16 mouse cellular contexts compared by ENCODE assay signal in the genomic region with DNA sequence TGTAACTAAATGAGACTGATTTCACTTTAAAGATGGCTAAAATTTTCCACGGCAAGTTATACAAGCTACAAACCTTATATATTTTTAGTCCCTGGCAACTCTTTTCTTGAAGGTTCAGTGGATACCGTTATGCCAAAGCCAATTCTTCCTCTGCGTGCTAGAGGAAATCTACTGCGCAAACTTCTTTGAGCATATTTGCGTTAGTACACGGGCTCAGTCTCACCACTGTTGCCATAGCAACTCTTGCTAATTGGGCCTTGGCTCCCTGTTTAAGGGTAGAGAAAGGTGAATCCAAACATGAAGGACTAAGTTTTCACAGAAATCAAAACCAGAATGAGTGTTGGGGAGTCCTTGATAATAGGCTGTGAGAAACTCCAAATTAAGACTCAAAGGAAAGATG.
A peak's percentile ranks its signal among the peaks of the same experiment; 100 is the strongest.
DNase-seq lines count a peak whose midpoint lies in the region; ATAC-seq and TF ChIP-seq lines count a peak whose summit lies in the region.
"Had no signal": no experiment of that assay in that cellular context is flagged by ENCODE, and none has a peak within 500 bp of the region (broad histone marks: within the 10 kb centered on the region; RNA-seq: fewer than 3 reads in every experiment).

No protein-coding gene starts in this region.

- H3K9me3 ChIP-seq in embryonic facial prominence, embryonic 11.5 days (replicated peaks; ENCODE audit: control insufficient read depth, low read length): no peaks in the 10 kb centered on the region
- H3K9me3 ChIP-seq in embryonic facial prominence, embryonic 10.5 days: no peaks in the 10 kb centered on the region
- H3K9me3 ChIP-seq: heart, embryonic 15.5 days; kidney, embryonic 15.5 days had no signal

- H3K36me3 ChIP-seq in embryonic facial prominence, embryonic 11.5 days (replicated peaks; ENCODE audit: control insufficient read depth, insufficient read depth, low read depth, low read length): no peaks in the 10 kb centered on the region
- peaks cover 4% of the 10 kb centered on the region; the same call in 1 of the 2 replicates for H3K36me3 ChIP-seq in embryonic facial prominence, embryonic 10.5 days (replicated peaks)
- H3K36me3 ChIP-seq: heart, embryonic 15.5 days; kidney, embryonic 15.5 days; limb, embryonic 13.5 days had no signal

- H3K27ac ChIP-seq in embryonic facial prominence, embryonic 11.5 days (replicated peaks; ENCODE audit: low read depth, low read length): no peak overlapping the region
- H3K27ac ChIP-seq in embryonic facial prominence, embryonic 10.5 days (replicated peaks): no peak overlapping the region
- H3K27ac ChIP-seq in layer of hippocampus, adult 2 months: peak overlapping the region; percentile 65
- H3K27ac ChIP-seq: heart, embryonic 15.5 days; kidney, embryonic 15.5 days; limb, embryonic 13.5 days; stomach, postnatal 0 days had no signal

- no peak overlapping the region for H3K9ac ChIP-seq in embryonic facial prominence, embryonic 11.5 days (replicated peaks; ENCODE audit: low read length)
- H3K9ac ChIP-seq: heart, embryonic 15.5 days; kidney, embryonic 15.5 days; limb, embryonic 13.5 days had no signal

- no peak overlapping the region for H3K4me2 ChIP-seq in embryonic facial prominence, embryonic 11.5 days (ENCODE audit: low read depth, low read length)
- H3K4me2 ChIP-seq: heart, embryonic 15.5 days; kidney, embryonic 15.5 days; limb, embryonic 13.5 days had no signal

- H3K27me3 ChIP-seq in embryonic facial prominence, embryonic 11.5 days (ENCODE audit: control insufficient read depth, insufficient read depth, low read length): no peaks in the 10 kb centered on the region
- H3K27me3 ChIP-seq in embryonic facial prominence, embryonic 10.5 days (replicated peaks; ENCODE audit: low read depth, poor library complexity, severe bottlenecking): no peaks in the 10 kb centered on the region
- H3K27me3 ChIP-seq: heart, embryonic 15.5 days; kidney, embryonic 15.5 days; limb, embryonic 13.5 days had no signal

- TF ChIP-seq CTCF in layer of hippocampus, adult 2 months (conservative IDR thresholded peaks at IDR 0.05): no peak

- H3K4me1 ChIP-seq in embryonic facial prominence, embryonic 11.5 days (ENCODE audit: control insufficient read depth, insufficient read depth, low read length): no peaks in the 10 kb centered on the region
- H3K4me1 ChIP-seq in embryonic facial prominence, embryonic 10.5 days: peaks cover 11% of the 10 kb centered on the region

- no peak overlapping the region for H3K4me3 ChIP-seq in embryonic facial prominence, embryonic 11.5 days (ENCODE audit: low read depth, low read length)
- no peak overlapping the region for H3K4me3 ChIP-seq in embryonic facial prominence, embryonic 10.5 days
- no peak overlapping the region for H3K4me3 ChIP-seq in layer of hippocampus, adult 2 months
- H3K4me3 ChIP-seq: heart, embryonic 15.5 days; kidney, embryonic 15.5 days; limb, embryonic 13.5 days had no signal

- DNase-seq in embryonic facial prominence, embryonic 11.5 days (ENCODE audit: low spot score): peak; percentile 23
- DNase-seq in embryonic facial prominence, embryonic 10.5 days (ENCODE audit: low spot score): no peak
- peak in 1 of 2 experiments; percentile 52 for DNase-seq in layer of hippocampus, adult 2 months (ENCODE audit: low spot score in 2 of 2)
- DNase-seq in layer of hippocampus, adult 8-10 months (ENCODE audit: low spot score in 2 of 2): no peak
- DNase-seq in right cerebral cortex, adult 2 months (ENCODE audit: low spot score in 2 of 2): peak; percentile 44 to 48
- DNase-seq in right cerebral cortex, postnatal 25 days: no peak
- DNase-seq in telencephalon, adult 2 months (ENCODE audit: low read depth, low spot score): peak; percentile 82
- no peak for DNase-seq in thymus, postnatal 36 days
- DNase-seq: adrenal gland, adult 2 months; cerebellum, postnatal 14 days; lung, postnatal 4 days had no signal

- 78% methylated on average over 6 of the region's 6 CpGs for WGBS in embryonic facial prominence, embryonic 11.5 days
- 86% methylated on average over 6 of the region's 6 CpGs for WGBS in embryonic facial prominence, embryonic 10.5 days

- no peak for ATAC-seq in embryonic facial prominence, embryonic 11.5 days (replicated peaks; ENCODE audit: insufficient number of reproducible peaks, low FRiP score, low TSS enrichment, low read depth)
- ATAC-seq: Patski had no signal

Comparison
In these comparisons a context has a peak if more than half of its experiments do, and no peak if none do; other contexts are left out.
1. DNase-seq: peak in embryonic facial prominence, embryonic 11.5 days (single experiment), right cerebral cortex, adult 2 months (2 of 2) and telencephalon, adult 2 months (single experiment); none in embryonic facial prominence, embryonic 10.5 days (single experiment), layer of hippocampus, adult 8-10 months (0 of 2), right cerebral cortex, postnatal 25 days (single experiment) and thymus, postnatal 36 days (0 of 2).